Mouse (Mus musculus) liver, embryonic 14.5 days (tissue): ENCODE measurements around the gene Vwa3a. TPM values are rescaled to one million over a fixed set of nuclear protein-coding genes. Genes with fewer than 3 reads are reported as not detected.

Experiments used
- ATAC-seq: fragments of 200-750 bp; cut with Nextera tagmentation; 2 replicates; pipeline ENCODE4 v1.8.0; 2017; ENCODE audit warnings: moderate number of reproducible peaks, mild to moderate bottlenecking, moderate library complexity; ENCODE audit not compliant: insufficient read depth
- DNase-seq, 3 experiments: peaks; one replicate each; pipeline ENCODE4 v3.0.0-alpha.2; 2012 to 2013; ENCODE audit warnings: low read depth in 3 of 3, low spot score in 3 of 3
- H3K27ac ChIP-seq: fragments of 300-500 bp; sonication (generic); 2 replicates; pipeline ENCODE4 v1.5.1; 2014; ENCODE audit warnings: moderate library complexity, mild to moderate bottlenecking, control low read depth, inconsistent platforms
- H3K27me3 ChIP-seq: fragments of 300-500 bp; sonication (generic); 2 replicates; pipeline ENCODE4 v1.6.1; 2014; ENCODE audit warnings: mild to moderate bottlenecking, low read length, moderate library complexity; ENCODE audit not compliant: control insufficient read depth, insufficient read depth
- H3K36me3 ChIP-seq: fragments of 300-500 bp; sonication (generic); replicated peaks from 2 replicates; pipeline ENCODE4 v1.6.1; 2014; ENCODE audit warnings: low read depth; ENCODE audit not compliant: control insufficient read depth, insufficient read depth
- H3K4me1 ChIP-seq, 2 experiments: fragments of 200-500 bp in 1 of 2; fragments of 300-500 bp in 1 of 2; sonication (generic) in 1 of 2; replicated peaks; 2 replicates each; pipeline ENCODE4 v1.6.1; 2012 to 2014; ENCODE audit warnings: antibody characterized with exemption in 1 of 2, inconsistent platforms in 1 of 2, low read length in 1 of 2; ENCODE audit not compliant: control insufficient read depth in 2 of 2, insufficient read depth in 2 of 2
- H3K4me2 ChIP-seq: fragments of 300-500 bp; sonication (generic); 2 replicates; pipeline ENCODE4 v1.6.1; 2014; ENCODE audit warnings: low read depth, mild to moderate bottlenecking, control low read depth, moderate library complexity
- H3K4me3 ChIP-seq, 2 experiments: fragments of 200-500 bp in 1 of 2; fragments of 300-500 bp in 1 of 2; sonication (generic) in 1 of 2; 2 replicates each; pipeline ENCODE4 v1.5.1; 2012 to 2014; ENCODE audit warnings: low read depth in 2 of 2, low read length in 2 of 2, mild to moderate bottlenecking in 2 of 2, control low read depth in 1 of 2, inconsistent platforms in 1 of 2, moderate library complexity in 1 of 2; ENCODE audit not compliant: insufficient read depth in 1 of 2
- H3K9ac ChIP-seq: fragments of 300-500 bp; sonication (generic); replicated peaks from 2 replicates; pipeline ENCODE4 v1.6.1; 2014; ENCODE audit warnings: mild to moderate bottlenecking, control low read depth, moderate library complexity
- H3K9me3 ChIP-seq: fragments of 300-500 bp; sonication (generic); 2 replicates; pipeline ENCODE4 v1.6.1; 2016; ENCODE audit warnings: low read length, mixed read lengths; ENCODE audit not compliant: control insufficient read depth
- CTCF ChIP-seq: IDR thresholded peaks from 2 replicates; pipeline ENCODE4 v1.5.1; 2016; ENCODE audit warnings: antibody characterized with exemption, low read depth, control low read depth
- EP300 ChIP-seq: IDR thresholded peaks from 2 replicates; pipeline ENCODE4 v1.6.1; 2016; ENCODE audit warnings: antibody characterized with exemption, low read depth
- WGBS: fragments of 180-500 bp; shearing (Covaris S2); extraction: QIAGEN DNeasy Blood & Tissue Kit; methylation state at CpG from one replicate; pipeline ENCODE4 v1.1.7; 2014; ENCODE audit not compliant: insufficient replicate concordance; 5-methylcytosine and 5-hydroxymethylcytosine counted together
- polyA plus RNA-seq, 2 experiments: library from polyadenylated mRNA; depleted of rRNA in 1 of 2; stranded (reverse) in 1 of 2; unstranded in 1 of 2; fragments of >200 nt; fragmentation: Nextera tagmentation in 1 of 2; extraction: Ambion mirVana in 1 of 2; gene quantifications; 2 replicates each; pipeline versions ENCODE4 v1.2.1 to v1.2.3; 2012 to 2014

Vwa3a gene
- polyA plus RNA-seq, 2 experiments, result 0.07 TPM; not detected in 1

- ATAC-seq, result no peak
- Histone ChIP-seq H3K4me3 (no peak overlapping the region), H3K4me2 (no peak overlapping the region)
These were observed 15.6 kb downstream of the Vwa3a start for GRCm38 (mm10) chr7:120754671-120755070.

GRCm38 (mm10) chr7:120767369-120767768, 28.3 kb downstream of the Vwa3a start:
- DNase-seq, result no peak
- H3K27me3 ChIP-seq, result no peaks in the 10 kb centered on the region
- H3K36me3 ChIP-seq, result no peaks in the 10 kb centered on the region
- no peaks in the 10 kb centered on the region for H3K9me3 ChIP-seq
- H3K27ac ChIP-seq, result no peak overlapping the region
- H3K9ac ChIP-seq, result no peak overlapping the region
- H3K4me1 ChIP-seq, result no peaks in the 10 kb centered on the region
- H3K4me3 ChIP-seq, result no peak overlapping the region
- no peak for TF ChIP-seq CTCF
- TF ChIP-seq EP300, result no peak
- H3K4me2 ChIP-seq, result no peak overlapping the region
- 0% methylated on average over 1 of the region's 1 CpGs for WGBS
- ATAC-seq, result no peak

More at GRCm38 (mm10) chr7:120754671-120755070, 15.6 kb downstream of the Vwa3a start:
- no peaks in the 10 kb centered on the region for H3K27me3 ChIP-seq
- H3K9me3 ChIP-seq, result no peaks in the 10 kb centered on the region
- no peak overlapping the region for H3K9ac ChIP-seq
- peak; percentile 46 to 59 (median 49) for DNase-seq
- no peak for TF ChIP-seq EP300
- peak; percentile 96 for TF ChIP-seq CTCF
- WGBS, result 5% methylated on average over 5 of the region's 5 CpGs
- no peaks in the 10 kb centered on the region for H3K36me3 ChIP-seq
- no peak overlapping the region for H3K27ac ChIP-seq
- H3K4me1 ChIP-seq, result no peaks in the 10 kb centered on the region

GRCm38 (mm10) chr7:120771389-120771788, 32.3 kb downstream of the Vwa3a start:
- ATAC-seq (no peak), DNase-seq (no peak)
- H3K27ac ChIP-seq, result no peak overlapping the region
- no peak for TF ChIP-seq CTCF
- TF ChIP-seq EP300, result no peak
- H3K36me3 ChIP-seq, result no peaks in the 10 kb centered on the region
- no peaks in the 10 kb centered on the region for H3K9me3 ChIP-seq
- no peaks in the 10 kb centered on the region for H3K4me1 ChIP-seq
- H3K9ac ChIP-seq, result no peak overlapping the region
- H3K4me3 ChIP-seq, result no peak overlapping the region
- WGBS, result 23% methylated on average over 1 of the region's 1 CpGs
- no peaks in the 10 kb centered on the region for H3K27me3 ChIP-seq
- no peak overlapping the region for H3K4me2 ChIP-seq

GRCm38 (mm10) chr7:120778012-120778411, 38.9 kb downstream of the Vwa3a start:
- no peak overlapping the region for H3K27ac ChIP-seq
- H3K4me3 ChIP-seq, result no peak overlapping the region
- no peaks in the 10 kb centered on the region for H3K36me3 ChIP-seq
- TF ChIP-seq EP300, result peak; percentile 47; the same call in 1 of the 2 replicates
- TF ChIP-seq CTCF, result no peak
- no peak overlapping the region for H3K4me2 ChIP-seq
- no peaks in the 10 kb centered on the region for H3K27me3 ChIP-seq
- DNase-seq (peak in 2 of 3 experiments; percentile 5 to 6), ATAC-seq (peak; percentile 71)
- H3K4me1 ChIP-seq, result no peaks in the 10 kb centered on the region
- no peak overlapping the region for H3K9ac ChIP-seq
- H3K9me3 ChIP-seq, result no peaks in the 10 kb centered on the region
- WGBS, result 9% methylated on average over 2 of the region's 2 CpGs

GRCm38 (mm10) chr7:120795544-120795943, 56.4 kb downstream of the Vwa3a start:
- no peak overlapping the region for H3K9ac ChIP-seq
- no peak for DNase-seq
- no peak overlapping the region for H3K4me3 ChIP-seq
- H3K27ac ChIP-seq, result no peak overlapping the region
- no peaks in the 10 kb centered on the region for H3K9me3 ChIP-seq
- no peak for ATAC-seq
- no peaks in the 10 kb centered on the region for H3K4me1 ChIP-seq
- TF ChIP-seq EP300 (no peak), CTCF (no peak)
- H3K36me3 ChIP-seq, result no peaks in the 10 kb centered on the region
- H3K27me3 ChIP-seq, result no peaks in the 10 kb centered on the region
- H3K4me2 ChIP-seq, result no peak overlapping the region
- WGBS, result 55% methylated on average over 4 of the region's 4 CpGs
